Mouse (Mus musculus): ENCODE results near the gene Cd59b.
A peak's percentile ranks its signal among the peaks of the same experiment; 100 is the strongest.
"Not testable (repeated sequence)": the region's sequence is repeated elsewhere in the genome, so short reads cannot be mapped to it uniquely, and the experiment has no call there.

Gene Cd59b

DNA sequence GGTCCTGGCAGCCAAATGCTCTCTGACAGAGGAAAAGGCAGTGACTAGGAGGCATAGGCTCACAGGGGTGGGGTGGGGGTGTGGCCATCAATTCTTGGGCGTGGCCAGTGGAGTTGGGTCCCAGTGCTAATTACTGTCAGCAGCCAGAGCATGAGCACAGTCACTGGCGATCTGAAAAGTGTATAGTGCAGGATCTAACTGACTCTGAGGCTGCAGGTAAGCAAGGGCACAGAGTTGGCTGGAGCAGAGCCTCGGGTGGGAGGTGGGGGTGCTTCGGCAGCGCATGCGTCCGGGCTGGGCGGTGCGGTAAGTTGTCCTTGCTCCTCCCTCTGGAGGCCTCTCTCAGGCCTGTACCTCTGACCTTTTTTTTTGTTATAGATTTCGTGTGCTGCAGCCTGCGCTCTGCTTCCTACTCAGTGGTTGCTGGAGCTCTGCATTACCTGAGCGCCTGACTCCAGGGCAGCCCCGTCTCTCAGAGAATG lies at the start of gene Cd59b:
Gene Cd59b (plus strand): TSS at position 146 of the 482 bp plus-strand sequence.
- peak; percentile 45 for DNase-seq

DNA sequence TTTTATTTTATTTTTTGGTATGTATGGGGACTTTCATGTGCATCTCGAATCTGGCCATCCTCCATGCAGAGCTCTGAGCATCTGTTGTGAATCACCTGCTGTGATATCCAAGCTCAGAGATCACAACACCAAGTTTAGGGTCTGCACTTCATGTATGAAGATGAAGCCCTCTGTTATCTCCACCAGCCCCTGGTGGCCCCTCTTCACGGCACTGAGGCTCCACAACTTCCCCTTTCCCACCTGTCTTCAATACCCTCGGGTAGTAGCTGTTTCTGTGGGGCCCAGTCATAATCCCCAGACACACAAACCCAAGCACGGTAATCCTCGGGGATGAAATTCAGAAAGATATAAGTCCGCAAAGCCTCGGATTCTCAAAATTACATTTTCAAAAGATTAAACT lies 46.6 kb upstream of the Cd59b start:
- DNase-seq = no peak

DNA sequence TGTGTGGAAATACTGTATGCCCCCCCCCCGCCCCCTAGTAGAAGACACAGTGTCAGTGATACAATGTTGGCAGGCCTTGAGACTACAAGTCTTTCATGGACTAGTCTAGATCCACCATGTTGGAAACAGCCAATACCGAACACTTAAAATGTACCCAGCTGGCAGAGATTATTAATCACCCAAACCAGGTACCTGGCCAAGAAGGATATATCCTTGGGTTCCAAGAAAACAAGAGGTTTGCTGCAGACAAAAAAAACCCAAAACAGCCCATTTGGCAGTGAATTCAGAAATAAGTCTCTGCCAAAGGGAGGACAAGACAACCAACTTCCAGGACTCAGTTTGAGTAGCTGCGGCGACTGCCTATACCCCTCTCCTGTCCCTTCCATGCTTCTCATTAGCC lies 45.0 kb upstream of the Cd59b start:
- no peak for DNase-seq

DNA sequence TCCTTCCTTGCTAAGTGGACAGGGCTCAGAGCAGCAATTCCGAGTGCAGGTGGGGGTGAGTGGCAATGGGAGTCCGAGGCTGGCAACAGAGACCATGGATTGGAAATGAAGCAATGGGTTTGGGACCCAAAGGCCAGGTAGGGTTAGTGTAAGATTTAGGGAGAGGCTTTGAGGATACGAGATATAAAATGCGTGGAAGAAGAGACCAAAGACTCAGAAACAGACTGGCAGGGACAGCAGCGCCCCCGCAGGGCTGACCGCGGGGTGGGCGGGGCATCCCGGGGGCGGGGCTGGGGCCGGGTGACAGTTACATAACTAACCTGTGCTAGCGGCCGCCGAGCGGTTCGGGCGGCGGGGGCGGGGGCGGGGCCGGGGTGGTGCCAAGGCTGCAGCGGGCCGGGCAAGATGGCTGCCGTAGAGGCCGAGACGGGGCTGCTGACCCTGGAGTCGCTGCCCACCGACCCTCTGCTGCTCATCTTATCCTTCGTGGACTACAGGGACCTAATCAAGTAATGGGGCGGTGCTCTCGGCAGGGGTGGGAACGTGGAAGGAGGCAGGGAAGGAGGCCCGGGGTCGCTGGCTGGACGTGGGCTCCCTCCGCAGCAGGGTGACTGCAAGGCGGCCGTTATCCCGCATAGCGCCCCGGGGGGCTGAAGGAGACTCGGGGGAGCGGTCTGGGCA lies 42.1 kb upstream of the Cd59b start, which contains the start of gene Fbxo3:
Gene Fbxo3 (plus strand): TSS at position 264 of the 681 bp plus-strand sequence.
- DNase-seq = peak; percentile 94

DNA sequence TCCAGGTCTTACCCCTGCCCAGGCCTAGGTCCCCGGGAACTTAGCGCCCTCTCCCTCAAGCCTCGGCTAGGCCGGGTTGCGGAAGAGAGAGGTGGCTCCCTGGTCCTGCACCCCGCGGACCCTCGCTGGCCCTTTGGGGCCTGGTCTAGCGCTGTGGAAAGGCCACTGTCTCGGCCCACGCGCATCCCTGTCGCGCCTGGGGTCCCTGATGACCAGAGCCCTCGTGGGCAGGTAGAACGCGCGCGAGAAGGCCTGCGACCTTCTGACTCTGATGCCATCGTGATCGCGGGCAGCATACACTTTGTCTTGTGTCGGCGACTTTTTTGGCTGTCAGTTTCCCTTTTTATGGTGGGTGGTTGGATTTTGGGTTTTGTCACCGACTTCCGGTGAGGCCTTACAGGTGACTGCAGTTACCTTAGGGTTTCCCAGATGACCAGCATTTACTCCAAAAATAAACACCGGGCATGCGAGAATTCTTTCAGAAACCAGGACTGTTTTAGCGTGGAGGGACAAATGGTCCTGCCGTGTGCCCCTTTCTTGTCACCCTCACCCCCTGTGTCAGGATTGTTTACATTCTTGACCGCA lies 41.4 kb upstream of the Cd59b start, which contains the start of gene 4931422A03Rik:
Gene 4931422A03Rik (minus strand): TSS at position 223 of the 585 bp plus-strand sequence.
- peak; percentile 48 for DNase-seq

DNA sequence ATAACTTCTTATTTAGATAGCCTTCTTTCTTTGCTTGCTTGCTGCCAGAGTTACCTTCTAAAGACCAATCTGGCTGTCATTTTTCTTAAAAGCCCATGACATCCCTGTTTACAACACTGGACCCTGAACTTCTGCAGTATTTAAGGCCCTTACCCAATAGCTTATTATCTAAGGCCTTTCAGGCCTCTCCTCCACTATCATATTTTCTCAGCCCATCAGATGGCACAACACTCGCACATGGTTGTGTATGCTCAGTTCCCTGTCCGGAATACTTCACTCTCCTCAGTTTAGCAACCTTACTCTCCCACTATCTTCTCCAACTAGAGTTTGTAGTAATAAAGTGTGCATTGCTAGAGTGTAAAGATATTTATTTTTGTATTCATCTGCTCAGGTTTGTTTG lies 40.6 kb upstream of the Cd59b start:
- DNase-seq = no peak

DNA sequence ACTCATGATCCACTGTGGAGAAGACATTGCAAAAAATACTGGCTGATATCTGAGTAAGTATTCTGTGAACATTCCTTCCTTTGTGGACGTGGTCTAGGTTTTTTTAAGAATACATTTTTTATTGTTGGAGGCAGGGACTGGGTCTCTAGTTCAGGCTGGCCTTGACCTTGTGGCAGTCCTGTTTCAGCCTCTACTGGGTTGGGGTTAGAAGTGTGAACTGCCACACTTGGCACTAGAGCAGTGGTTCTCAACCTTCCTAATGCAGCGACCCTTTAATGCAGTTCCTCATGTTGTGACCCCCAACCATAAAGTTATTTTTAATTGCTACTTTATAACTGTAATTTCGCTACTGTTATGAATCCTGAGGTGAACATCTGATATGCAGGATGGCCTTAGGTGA lies 39.3 kb upstream of the Cd59b start:
- DNase-seq = no peak

DNA sequence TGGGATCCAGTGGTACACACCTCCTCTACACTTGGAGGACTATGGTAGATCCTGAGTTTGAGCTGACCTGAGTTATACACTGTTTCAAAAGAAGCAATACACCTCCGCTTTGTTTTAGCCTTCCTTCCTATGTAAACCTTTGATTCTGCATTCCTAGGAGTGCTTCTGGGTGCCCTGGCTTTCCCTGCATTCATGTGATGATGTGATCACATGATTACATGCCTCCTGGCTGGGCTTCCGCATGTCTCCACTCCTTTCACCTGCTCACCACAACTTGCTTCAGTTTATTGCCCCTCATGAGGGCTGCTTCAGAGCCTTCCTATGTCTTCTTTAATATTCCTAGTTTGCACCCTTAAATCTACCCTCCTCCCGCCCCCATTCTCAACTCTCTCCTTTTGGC lies 37.6 kb upstream of the Cd59b start:
- DNase-seq = no peak

DNA sequence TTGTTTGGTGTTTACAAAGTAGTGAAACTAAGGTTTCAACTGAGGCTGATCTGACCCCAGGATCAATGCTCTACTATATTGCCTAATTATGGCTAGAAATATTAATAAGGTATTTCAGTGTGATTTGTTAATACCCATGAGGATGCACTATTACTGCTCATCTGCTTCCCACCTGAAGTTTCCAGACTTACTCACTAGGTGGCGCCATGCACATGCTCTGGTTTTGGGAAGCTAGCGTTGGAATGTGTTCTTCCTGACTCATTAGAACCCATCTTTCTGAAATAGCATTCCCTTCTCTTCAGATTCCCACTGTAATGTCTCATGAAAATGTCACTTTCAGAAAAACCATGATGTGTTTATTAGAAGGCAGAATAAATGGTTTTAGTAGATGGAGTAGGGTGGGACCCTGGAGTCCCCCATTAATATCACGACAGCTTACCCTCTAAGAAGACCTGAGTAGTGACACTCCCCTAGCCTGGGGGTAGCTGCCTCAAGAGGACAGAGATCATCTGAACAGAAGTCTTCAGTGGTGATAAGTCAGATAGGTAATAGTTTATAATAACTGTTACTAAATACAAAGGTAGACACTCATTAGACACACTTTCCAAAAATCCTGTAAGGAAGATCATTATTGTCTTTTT lies 34.7 kb upstream of the Cd59b start:
- DNase-seq = peak; percentile 75

DNA sequence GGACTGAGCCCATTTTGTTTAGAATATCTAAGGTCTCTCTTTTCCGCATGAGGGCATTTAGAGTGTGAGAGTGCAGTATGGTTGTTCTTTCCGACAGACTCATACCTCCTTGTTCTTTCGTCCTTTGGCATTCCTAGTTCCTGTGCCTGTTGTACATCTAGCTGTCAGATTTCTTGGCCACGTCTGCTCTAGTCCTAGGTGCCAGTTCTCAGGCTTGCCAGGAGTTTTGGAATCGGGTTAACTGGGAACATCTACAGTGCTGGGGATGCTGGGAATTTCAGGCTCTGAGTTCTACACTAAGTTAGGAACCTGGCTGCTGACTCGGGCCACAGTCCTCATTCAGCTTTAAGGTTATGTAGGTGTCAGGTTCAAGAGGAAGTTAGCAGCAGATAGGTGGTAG lies 34.1 kb upstream of the Cd59b start:
- DNase-seq = no peak

DNA sequence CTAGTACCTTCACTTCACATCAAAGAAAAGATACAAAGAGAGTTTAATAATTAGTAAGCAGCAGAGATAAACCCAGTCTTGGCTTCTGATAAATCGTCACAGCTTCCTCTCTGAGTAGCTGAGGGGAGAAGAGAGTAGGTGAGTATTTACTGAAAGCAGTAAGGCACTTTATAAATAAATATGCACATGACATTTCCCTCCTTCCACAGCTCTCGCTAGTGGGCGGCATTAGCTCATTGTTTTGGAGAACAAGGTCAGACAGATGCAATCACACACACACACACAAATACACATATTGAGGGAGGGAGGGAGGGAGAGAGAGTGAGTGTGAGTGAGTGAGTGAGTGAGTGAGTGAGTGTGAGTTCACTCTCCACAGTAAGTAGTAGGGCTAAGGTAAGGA lies 33.3 kb upstream of the Cd59b start:
- DNase-seq = no peak

DNA sequence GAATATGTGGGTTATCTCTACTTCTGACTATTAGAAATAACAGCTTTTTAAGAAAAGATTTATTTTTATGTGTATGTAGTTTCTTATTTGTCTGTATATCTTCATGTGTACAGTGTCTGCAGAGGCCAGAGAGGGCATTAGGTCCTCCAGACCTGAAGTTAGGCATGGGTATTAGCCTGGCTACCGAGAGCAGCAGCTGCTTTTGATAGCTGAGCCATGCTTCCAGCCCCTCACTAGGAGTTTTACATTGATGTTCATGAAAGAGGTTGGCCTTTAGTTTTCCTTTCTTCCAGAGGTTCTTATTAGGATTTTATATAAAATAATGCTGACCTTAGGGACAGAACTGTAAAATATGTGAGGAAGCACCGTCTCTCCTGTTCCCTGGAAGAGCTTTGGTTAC lies 31.4 kb upstream of the Cd59b start:
- no peak for DNase-seq

DNA sequence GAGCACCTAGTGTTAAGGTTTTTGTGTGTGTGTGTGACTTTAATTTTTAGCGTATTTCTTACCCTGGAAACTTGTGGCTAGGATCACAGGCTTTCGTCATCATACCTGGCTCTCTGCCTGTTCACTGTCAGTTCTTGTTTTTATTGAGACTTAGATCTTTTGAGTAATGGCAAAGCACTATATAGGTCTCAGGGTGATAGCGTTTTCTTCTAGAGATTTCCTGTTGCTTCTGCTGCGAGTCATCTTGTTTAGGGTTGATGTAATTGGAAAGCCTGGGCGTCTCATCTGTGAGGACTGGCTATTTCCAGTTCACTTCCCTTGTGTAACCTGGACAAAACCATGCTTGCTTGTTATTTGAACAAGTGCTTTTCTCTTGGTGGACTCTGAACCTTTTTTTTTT lies 28.0 kb upstream of the Cd59b start:
- DNase-seq = no peak

DNA sequence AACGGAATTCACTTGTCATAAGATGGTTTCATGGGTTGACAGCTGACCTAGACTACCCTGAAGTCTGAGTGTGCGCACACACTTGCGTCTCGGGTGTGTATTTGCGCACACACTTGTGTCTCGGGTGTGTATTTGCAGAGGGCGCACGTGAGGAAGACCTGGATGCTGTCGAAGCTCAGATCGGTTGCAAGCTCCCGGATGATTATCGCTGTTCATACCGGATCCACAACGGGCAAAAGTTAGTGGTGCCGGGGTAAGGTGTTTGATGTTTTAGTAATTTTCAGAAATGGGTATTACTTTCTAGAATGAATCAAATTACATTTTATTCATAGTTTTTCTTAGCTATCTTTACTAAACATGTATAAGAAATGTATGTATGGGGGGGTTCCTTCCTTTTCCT lies 26.9 kb upstream of the Cd59b start:
- DNase-seq = no peak

DNA sequence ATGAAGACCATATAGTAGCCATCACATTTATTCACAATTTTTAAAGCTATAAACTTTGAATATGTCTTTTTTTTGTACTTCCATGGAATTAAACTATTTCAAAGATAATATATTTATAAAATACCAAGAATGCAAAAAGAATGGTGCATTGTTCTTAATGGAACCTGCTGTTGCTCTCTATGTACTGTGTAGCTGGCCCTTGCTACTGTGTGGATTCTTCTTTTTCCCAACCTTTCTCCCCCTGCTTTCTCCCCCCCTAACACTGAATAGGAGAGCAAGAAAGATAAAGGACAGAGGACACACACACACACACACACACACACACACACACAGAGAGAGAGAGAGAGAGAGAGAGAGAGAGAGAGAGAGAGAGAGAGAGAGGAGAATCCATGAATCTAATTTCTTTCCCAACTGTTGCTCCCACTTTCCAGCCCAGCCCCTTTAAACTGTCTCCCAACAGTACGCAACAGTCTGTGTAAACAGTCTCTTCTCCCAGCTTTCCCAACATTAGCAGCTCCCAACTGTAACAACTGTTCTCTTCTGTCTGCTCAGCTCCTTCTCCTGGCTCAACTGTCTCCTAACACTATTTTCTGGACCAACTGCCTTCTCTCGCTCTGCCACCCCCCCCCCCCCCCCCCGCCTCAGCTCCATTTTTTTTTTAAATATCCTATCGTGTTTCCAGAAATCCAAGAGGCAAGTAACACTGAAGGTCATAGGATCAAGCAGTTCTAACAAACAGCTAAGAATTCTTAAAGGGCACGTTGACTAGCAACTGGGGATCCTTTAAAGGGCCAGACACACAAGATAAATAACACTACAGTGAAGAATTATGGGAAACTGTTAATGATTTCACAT lies 25.8 kb upstream of the Cd59b start:
- no peak for DNase-seq

DNA sequence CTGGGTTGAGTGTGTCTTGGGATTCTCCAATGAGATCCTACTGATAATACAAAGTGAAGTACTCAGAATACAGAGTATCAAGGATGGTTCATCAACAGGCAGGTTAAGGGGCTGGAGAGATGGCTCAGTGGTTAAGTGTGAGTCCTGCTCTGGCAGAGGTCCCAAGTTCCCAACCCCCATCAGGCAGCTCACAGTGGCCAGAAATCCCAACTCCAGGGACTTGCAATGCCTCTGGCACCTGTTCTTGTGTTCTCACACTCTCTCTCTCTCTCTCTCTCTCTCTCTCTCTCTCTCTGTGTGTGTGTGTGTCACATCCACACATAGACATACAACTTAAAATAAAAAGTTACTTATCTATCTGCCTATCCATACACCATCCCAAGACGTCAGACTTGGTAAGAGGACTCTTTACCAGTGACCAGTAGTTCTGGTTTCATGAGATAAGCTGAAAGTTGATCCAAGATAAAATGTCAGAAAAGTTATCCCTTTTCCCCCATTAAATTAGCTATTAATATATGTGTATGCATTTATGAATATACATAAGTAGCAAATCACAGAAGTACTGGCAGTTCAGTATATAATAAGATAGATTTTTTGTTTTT lies 25.1 kb upstream of the Cd59b start:
- DNase-seq = no peak

DNA sequence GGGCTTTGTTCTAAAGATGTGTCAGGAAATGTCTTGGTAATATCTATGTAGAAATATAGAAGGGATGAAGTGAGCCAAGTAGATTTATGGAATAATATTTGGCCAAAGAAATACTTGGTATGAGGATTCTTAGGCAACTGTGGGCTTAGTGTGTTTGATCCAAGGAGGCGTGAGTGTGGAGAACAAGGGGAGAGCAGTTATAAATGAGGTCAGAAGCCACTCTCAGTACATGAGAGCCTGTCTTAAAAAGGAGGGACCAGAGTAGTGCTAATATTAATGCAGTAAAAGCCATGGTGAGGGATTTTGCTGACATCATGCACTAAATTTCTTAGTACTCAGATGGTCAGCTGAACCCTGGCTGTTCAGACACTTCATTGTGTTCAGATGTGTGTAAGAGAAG lies 11.3 kb upstream of the Cd59b start:
- no peak for DNase-seq

DNA sequence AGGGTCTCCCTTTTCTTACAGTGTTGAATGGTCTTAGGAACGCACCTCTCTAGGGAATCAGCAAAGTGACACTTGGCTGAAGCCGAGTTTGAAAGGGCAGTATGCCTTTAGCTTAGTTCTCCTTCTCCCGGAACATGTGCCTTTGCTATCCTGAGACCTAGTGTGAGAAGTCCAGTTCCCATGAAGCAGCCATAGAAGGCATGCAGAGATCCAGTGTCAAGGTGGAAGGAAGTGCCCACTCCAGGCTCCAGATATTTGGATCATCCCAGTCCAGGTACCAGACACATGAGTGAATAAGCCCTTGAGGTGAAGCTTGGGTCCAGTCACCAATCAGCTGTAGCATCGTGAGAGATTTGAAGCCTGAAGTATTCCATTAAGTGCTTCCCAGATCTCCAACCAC lies 10.7 kb upstream of the Cd59b start:
- no peak for DNase-seq

DNA sequence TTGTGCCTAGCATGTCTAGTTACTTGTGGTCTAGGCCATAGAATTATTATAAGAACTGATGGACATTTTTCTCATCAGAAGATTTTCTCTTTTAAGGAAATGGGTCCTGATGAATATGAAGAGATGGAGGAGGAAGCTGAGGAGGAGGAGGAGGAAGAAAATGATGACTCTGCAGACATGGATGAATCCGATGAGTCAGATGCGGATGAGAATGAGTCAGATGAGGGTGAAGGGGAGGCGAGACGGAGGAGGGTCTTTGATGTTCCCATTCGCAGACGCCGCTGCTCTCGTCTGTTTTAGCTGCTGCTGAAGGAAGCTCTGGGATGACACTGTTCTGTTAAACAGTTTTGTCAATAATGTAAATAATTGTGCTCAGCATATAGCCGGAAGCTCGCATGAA lies 9.9 kb upstream of the Cd59b start:
- no peak for DNase-seq

DNA sequence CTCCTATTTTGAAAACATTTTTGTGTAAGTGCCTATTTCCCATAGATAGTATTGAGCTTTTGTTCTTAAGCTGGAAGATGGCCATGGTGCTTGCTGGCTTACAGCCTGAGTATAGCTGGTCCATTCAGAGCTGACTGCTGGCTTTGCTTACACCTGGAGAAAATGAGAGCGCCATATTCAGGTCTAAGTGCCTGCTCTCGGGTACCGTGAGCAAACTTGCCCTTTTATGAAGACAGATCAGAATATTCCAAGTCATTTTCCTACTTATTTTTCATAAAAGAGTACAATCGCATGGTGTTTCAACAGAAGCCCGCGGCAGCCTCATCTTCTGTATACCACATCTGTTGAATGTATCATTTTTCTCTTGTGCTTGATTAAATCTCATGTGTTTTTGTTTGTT lies 8.7 kb upstream of the Cd59b start:
- DNase-seq = no peak

DNA sequence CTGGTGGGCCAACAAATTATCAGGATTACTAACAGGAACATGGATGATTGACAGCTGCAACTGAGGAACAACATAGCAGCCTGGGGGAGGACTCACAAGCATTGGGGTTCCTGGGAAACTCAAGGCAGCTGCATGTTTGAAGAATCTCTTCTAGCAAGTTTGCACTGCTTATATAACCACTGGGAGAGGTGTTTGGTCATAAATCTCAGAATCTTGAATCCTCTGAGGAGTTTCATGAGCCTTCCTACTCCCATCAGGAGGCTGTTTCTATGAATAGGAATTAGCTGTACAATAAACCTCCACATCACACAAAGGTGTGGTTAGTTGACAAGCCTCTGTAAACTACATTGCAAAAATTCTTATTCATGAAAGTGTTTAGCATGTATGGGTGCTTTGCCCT lies 7.0 kb upstream of the Cd59b start:
- no peak for DNase-seq

DNA sequence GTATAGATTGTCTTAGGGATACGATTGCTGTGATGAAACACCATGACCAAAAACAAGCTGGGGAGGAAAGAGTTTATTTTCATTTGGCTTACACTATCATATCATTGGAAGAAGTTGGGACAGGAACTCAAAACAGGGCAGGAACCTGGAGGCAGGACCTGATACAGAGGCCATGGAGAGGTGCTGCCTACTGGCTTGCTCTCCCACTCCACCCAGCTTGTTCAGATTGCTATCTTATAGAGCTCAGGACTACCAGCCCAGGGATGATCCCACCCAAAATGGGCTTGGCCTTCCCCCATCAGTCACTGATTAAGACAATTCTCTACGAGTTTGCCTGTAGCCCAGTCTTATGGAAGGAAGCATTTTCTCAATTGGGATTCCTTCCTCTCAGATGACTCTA lies 5.5 kb upstream of the Cd59b start:
- DNase-seq = no peak

DNA sequence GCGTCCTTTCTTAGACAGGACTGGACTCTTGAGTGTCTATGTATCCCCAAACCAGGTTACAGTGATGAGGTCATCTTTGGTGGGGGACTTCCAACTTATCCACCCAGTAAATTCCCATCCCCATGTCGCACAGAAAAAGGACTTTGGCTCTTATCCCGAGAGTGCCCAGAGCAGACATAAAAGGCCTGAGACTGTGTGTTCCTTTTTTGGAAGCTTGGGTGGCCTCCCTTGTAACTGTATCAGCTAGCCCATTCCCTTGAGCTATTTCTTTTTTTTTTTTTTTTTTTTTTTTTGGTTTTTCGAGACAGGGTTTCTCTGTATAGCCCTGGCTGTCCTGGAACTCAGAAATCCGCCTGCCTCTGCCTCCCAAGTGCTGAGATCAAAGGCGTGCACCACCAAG lies 4.1 kb upstream of the Cd59b start, which contains the start of gene Gm10912:
Gene Gm10912 (plus strand): TSS at position 301 of the 400 bp plus-strand sequence.
- not testable (repeated sequence) for DNase-seq

Data from cerebellum, adult 9-10 months (tissue).